Mouse (Mus musculus) spleen, adult 2 months (tissue): ENCODE measurements around the gene Cxcr1.

ENCODE experiments used
- CTCF ChIP-seq: fragments of 200-500 bp; IDR thresholded peaks from 2 replicates; pipeline ENCODE4 v1.5.1; 2011; ENCODE audit warnings: mild to moderate bottlenecking, inconsistent platforms; ENCODE audit not compliant: insufficient read depth, insufficient read length, insufficient replicate concordance; ENCODE audit errors: extremely low read depth
- POLR2A ChIP-seq: fragments of 200-500 bp; IDR thresholded peaks from 2 replicates; pipeline ENCODE4 v1.6.1; 2011; ENCODE audit warnings: low read depth, low read length, inconsistent platforms

GRCm38 (mm10) chr1:74190471-74190870 is 4.0 kb downstream of the Cxcr1 start:
- TF ChIP-seq CTCF: no peak
- no peak for TF ChIP-seq POLR2A
